ENCODE assay signal across 13 mouse cellular contexts in the genomic region with DNA sequence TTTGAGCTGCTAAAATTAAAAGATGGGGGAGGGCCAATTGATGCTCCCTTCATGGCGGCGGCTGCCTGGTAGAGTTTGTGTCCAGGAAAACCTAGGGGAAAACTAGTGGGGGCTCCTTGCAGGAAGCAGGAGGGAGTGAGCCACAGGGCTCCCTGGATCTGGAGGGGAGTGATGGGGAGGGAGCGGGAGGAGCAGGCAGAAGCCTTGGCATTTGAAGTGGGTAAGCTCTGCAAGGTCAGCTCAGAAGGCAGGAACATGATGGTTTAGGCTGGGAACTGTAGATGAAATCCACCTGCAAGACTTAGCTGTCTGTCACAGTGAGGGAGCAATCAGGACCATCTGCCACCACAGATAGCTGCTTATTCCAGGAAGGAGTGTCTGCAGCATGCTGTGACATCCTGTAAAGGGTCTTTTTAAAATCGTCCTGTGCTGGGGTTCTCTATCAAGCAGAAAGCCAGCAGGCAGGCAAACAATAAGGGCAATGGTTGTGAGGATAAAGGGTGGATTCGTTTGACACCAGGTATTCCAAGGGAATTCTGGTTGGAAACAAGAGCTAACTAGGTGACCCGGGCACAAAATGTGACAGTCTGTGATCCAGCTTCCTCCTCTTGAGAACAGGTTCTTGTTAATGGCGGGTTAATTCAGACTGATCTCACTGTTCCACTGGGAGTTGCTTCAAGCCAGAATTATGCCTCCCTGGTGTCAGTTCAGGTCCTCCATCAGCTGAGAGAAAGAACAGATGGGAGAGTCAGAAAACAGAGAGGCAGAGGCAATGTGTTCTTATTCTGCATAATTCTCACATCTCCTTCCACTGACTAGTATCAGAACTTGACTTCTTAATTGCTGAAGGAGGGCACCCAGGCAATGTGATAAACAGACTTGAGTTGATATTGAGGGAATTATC. TPM values are rescaled to one million over a fixed set of nuclear protein-coding genes. Genes with fewer than 3 reads are reported as not detected.
DNase-seq lines count a peak whose midpoint lies in the region; ATAC-seq and TF ChIP-seq lines count a peak whose summit lies in the region.
"Had no signal": no experiment of that assay in that cellular context is flagged by ENCODE, and none has a peak within 500 bp of the region (broad histone marks: within the 10 kb centered on the region; RNA-seq: fewer than 3 reads in every experiment).

No protein-coding gene starts in this region.

- WGBS in embryonic facial prominence, embryonic 13.5 days, result 25% methylated on average over 7 of the region's 7 CpGs
- WGBS in embryonic facial prominence, embryonic 10.5 days, result 31% methylated on average over 7 of the region's 7 CpGs
- 12% methylated on average over 7 of the region's 7 CpGs for WGBS in cerebellum, adult 2 months
- 36% methylated on average over 7 of the region's 7 CpGs for WGBS in hindbrain, embryonic 10.5 days
- WGBS in midbrain, embryonic 14.5 days, result 33% methylated on average over 7 of the region's 7 CpGs

- no peak overlapping the region for H3K4me2 ChIP-seq in embryonic facial prominence, embryonic 13.5 days
- no peak overlapping the region for H3K4me2 ChIP-seq in midbrain, embryonic 14.5 days (ENCODE audit: low read length)
- H3K4me2 ChIP-seq: limb, embryonic 15.5 days had no signal

- peak overlapping the region; percentile 74; the same call in 1 of the 2 replicates for H3K27ac ChIP-seq in embryonic facial prominence, embryonic 13.5 days
- no peak overlapping the region for H3K27ac ChIP-seq in embryonic facial prominence, embryonic 10.5 days (replicated peaks)
- H3K27ac ChIP-seq in cerebellum, adult 2 months (ENCODE audit: insufficient read depth, low read length), result no peak overlapping the region
- H3K27ac ChIP-seq in hindbrain, embryonic 10.5 days, result peak overlapping the region; percentile 59
- H3K27ac ChIP-seq in midbrain, embryonic 14.5 days (replicated peaks; ENCODE audit: low read depth, low read length), result peak overlapping the region; percentile 61
- H3K27ac ChIP-seq: limb, embryonic 15.5 days had no signal

- peaks cover 9% of the 10 kb centered on the region for H3K4me1 ChIP-seq in embryonic facial prominence, embryonic 13.5 days
- peaks cover 9% of the 10 kb centered on the region for H3K4me1 ChIP-seq in embryonic facial prominence, embryonic 10.5 days
- peaks cover 4% of the 10 kb centered on the region; the same call in 1 of the 2 replicates for H3K4me1 ChIP-seq in cerebellum, adult 2 months (ENCODE audit: control insufficient read depth, insufficient read depth, low read length)
- H3K4me1 ChIP-seq in hindbrain, embryonic 10.5 days (replicated peaks), result peaks cover 11% of the 10 kb centered on the region
- H3K4me1 ChIP-seq in midbrain, embryonic 14.5 days (ENCODE audit: control insufficient read depth, insufficient read depth, low read length), result peaks cover 6% of the 10 kb centered on the region; the same call in 1 of the 2 replicates
- H3K4me1 ChIP-seq: limb, embryonic 15.5 days had no signal

- no peak for DNase-seq in embryonic facial prominence, embryonic 10.5 days (ENCODE audit: low spot score)
- DNase-seq in cerebellum, adult 2 months, result peak; percentile 45 to 55
- no peak for DNase-seq in hindbrain, embryonic 10.5 days (ENCODE audit: low spot score)
- DNase-seq in midbrain, embryonic 14.5 days, result peak; percentile 31
- no peak for DNase-seq in embryo, embryonic 9.5 days (ENCODE audit: extremely low spot score)
- DNase-seq in heart, adult 18-20 months, result no peak
- DNase-seq in heart, postnatal 4 days, result no peak
- DNase-seq: kidney, adult 8-10 months had no signal

- H3K27me3 ChIP-seq in embryonic facial prominence, embryonic 13.5 days, result no peaks in the 10 kb centered on the region
- no peaks in the 10 kb centered on the region for H3K27me3 ChIP-seq in embryonic facial prominence, embryonic 10.5 days (replicated peaks; ENCODE audit: low read depth, poor library complexity, severe bottlenecking)
- no peaks in the 10 kb centered on the region for H3K27me3 ChIP-seq in cerebellum, adult 2 months (ENCODE audit: control insufficient read depth, insufficient read depth, low read length)
- H3K27me3 ChIP-seq in hindbrain, embryonic 10.5 days (ENCODE audit: insufficient read depth, poor library complexity, severe bottlenecking), result no peaks in the 10 kb centered on the region
- H3K27me3 ChIP-seq in midbrain, embryonic 14.5 days (ENCODE audit: control insufficient read depth, insufficient read depth, low read length), result no peaks in the 10 kb centered on the region
- H3K27me3 ChIP-seq: limb, embryonic 15.5 days had no signal

- no peak for ATAC-seq in embryonic facial prominence, embryonic 13.5 days (ENCODE audit: insufficient number of reproducible peaks, insufficient read depth, low FRiP score, low TSS enrichment, low read depth)
- ATAC-seq in midbrain, embryonic 14.5 days (ENCODE audit: low FRiP score, low TSS enrichment), result no peak

- no peak overlapping the region for H3K4me3 ChIP-seq in embryonic facial prominence, embryonic 13.5 days
- H3K4me3 ChIP-seq in embryonic facial prominence, embryonic 10.5 days, result no peak overlapping the region
- H3K4me3 ChIP-seq in cerebellum, adult 2 months (replicated peaks; ENCODE audit: insufficient read depth, low read depth, low read length), result no peak overlapping the region
- H3K4me3 ChIP-seq in hindbrain, embryonic 10.5 days, result no peak overlapping the region
- no peak overlapping the region for H3K4me3 ChIP-seq in midbrain, embryonic 14.5 days (replicated peaks; ENCODE audit: low read depth, low read length)
- H3K4me3 ChIP-seq: limb, embryonic 15.5 days had no signal

- H3K36me3 ChIP-seq in embryonic facial prominence, embryonic 13.5 days, result no peaks in the 10 kb centered on the region
- no peaks in the 10 kb centered on the region for H3K36me3 ChIP-seq in embryonic facial prominence, embryonic 10.5 days (replicated peaks)
- H3K36me3 ChIP-seq in hindbrain, embryonic 10.5 days, result no peaks in the 10 kb centered on the region
- no peaks in the 10 kb centered on the region for H3K36me3 ChIP-seq in midbrain, embryonic 14.5 days (ENCODE audit: control insufficient read depth, insufficient read depth, low read length)
- H3K36me3 ChIP-seq: limb, embryonic 15.5 days had no signal

- H3K9me3 ChIP-seq in embryonic facial prominence, embryonic 13.5 days, result no peaks in the 10 kb centered on the region
- no peaks in the 10 kb centered on the region for H3K9me3 ChIP-seq in embryonic facial prominence, embryonic 10.5 days
- H3K9me3 ChIP-seq in hindbrain, embryonic 10.5 days, result no peaks in the 10 kb centered on the region
- no peaks in the 10 kb centered on the region for H3K9me3 ChIP-seq in midbrain, embryonic 14.5 days (ENCODE audit: control insufficient read depth, low read length)
- H3K9me3 ChIP-seq: limb, embryonic 15.5 days had no signal

- no peak for TF ChIP-seq POLR2A in cerebellum, adult 2 months (IDR thresholded peaks at IDR 0.05; ENCODE audit: borderline replicate concordance, insufficient read depth, low read length)

- H3K9ac ChIP-seq in embryonic facial prominence, embryonic 13.5 days, result no peak overlapping the region
- no peak overlapping the region for H3K9ac ChIP-seq in midbrain, embryonic 14.5 days (replicated peaks; ENCODE audit: low read length)
- H3K9ac ChIP-seq: limb, embryonic 15.5 days had no signal

- TF ChIP-seq CTCF in cerebellum, adult 2 months (IDR thresholded peaks at IDR 0.05; ENCODE audit: borderline replicate concordance, insufficient read depth, low read depth, low read length), result no peak

RNA-seq across cellular contexts. Expression of a gene that starts 46.9 kb away (rescaled TPM):
- polyA plus RNA-seq in embryonic facial prominence, embryonic 13.5 days (2015; fragmentation: Nextera tagmentation; extraction: Ambion mirVana), result not detected in 2 replicates
- polyA plus RNA-seq in embryonic facial prominence, embryonic 10.5 days (2016; fragmentation: Nextera tagmentation; extraction: Ambion mirVana), result 0.47 TPM in 1 of 2 replicates, not detected in the other
- not detected in 2 replicates for polyA plus RNA-seq in cerebellum, adult 2 months (2012; rRNA removed)
- not detected in 2 replicates for polyA plus RNA-seq in hindbrain, embryonic 10.5 days (2016; fragmentation: Nextera tagmentation; extraction: Ambion mirVana)
- polyA plus RNA-seq in midbrain, embryonic 14.5 days (2014; fragmentation: Nextera tagmentation; extraction: Ambion mirVana), result not detected in 2 replicates
- total RNA-seq in heart, adult 18-20 months (2021), result not detected
- total RNA-seq in heart, postnatal 4 days (2021), result under 1 TPM in 1 of 2 experiments, not detected in 1; 0.32 TPM
- polyA plus RNA-seq: cortical plate, adult 2 months; gonadal fat pad, adult 2 months; spleen, adult 2 months had no signal

Comparison
In these comparisons a context has a peak if more than half of its experiments do, and no peak if none do; other contexts are left out.
1. H3K27ac ChIP-seq: peak in embryonic facial prominence, embryonic 13.5 days (single experiment), hindbrain, embryonic 10.5 days (single experiment) and midbrain, embryonic 14.5 days (single experiment); none in embryonic facial prominence, embryonic 10.5 days (single experiment) and cerebellum, adult 2 months (single experiment).
2. DNase-seq: peak in cerebellum, adult 2 months (2 of 2) and midbrain, embryonic 14.5 days (single experiment); none in embryonic facial prominence, embryonic 10.5 days (single experiment), hindbrain, embryonic 10.5 days (single experiment), embryo, embryonic 9.5 days (single experiment), heart, adult 18-20 months (0 of 2) and heart, postnatal 4 days (single experiment).